Mouse (Mus musculus): ENCODE results near the gene Phykpl. TPM values are rescaled to one million over a fixed set of nuclear protein-coding genes. Genes with fewer than 3 reads are reported as not detected.
"Not testable (repeated sequence)": the region's sequence is repeated elsewhere in the genome, so short reads cannot be mapped to it uniquely, and the experiment has no call there.

Gene Phykpl
- total RNA-seq, 2 experiments from 2014 or later, result 7.8 to 8.5 TPM

DNA sequence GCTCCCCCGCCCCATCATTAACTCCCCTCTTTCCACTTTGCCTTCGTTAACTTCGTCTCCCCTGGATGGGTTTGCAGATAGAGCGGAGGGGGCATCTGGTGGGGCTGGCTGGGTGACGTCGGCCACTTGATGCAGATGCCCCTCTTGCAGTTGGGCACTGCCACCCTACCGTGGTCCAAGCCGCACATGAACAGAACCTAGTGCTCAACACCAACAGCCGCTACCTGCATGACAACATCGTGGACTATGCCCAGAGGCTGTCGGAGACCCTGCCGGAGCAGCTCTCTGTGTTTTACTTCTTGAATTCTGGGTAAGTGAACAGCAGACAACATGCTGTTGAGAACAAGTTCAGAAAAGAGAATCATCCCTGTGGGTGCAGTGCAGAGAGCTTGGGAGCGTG is 1.9 kb downstream of the Phykpl start:
- no peak for DNase-seq

- DNase-seq, result no peak
These were observed 2.5 kb downstream of the Phykpl start for GRCm38 (mm10) chr11:51587059-51587458.

GRCm38 (mm10) chr11:51588833-51589232 is 4.3 kb downstream of the Phykpl start:
- DNase-seq, result no peak

DNA sequence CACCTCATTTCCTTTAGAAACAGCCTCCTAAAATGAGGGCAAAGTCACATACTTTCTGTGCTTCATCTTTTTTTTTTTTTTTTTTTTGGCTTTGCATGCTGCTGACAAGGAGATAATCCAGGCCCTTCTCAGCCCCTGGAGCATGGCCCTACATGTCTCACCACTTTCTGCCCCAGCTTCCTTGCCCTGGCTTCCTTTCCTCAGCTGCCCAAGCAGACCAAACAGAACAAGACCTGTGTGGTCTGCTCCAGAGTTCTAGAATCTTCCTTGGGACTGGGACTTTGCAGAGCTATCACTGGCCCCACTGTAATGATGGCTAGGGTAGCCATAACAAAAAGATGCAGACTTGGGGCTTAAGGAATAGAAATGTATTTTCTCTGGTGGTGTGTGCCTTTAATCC is 5.4 kb downstream of the Phykpl start:
- DNase-seq, result no peak

DNA sequence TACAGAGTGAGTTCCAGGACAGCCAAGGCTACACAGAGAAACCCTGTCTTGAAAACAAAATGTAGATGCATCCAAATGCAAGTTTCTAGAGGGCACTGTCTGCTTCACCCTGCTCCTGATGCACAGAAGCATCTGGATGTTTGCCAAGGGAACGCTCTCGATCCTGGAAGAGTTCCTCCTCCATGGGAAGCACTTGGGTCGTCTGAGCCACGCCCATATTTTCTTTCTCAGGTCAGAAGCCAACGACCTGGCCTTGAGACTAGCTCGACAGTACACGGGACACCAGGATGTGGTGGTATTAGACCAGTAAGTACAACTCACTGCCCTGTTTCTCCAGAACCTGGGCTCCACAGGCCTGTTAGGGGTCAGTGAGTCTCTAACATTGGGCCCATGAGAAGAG is 6.6 kb downstream of the Phykpl start:
- DNase-seq, result no peak

GRCm38 (mm10) chr11:51591915-51592314 is 7.4 kb downstream of the Phykpl start:
- no peak for DNase-seq

GRCm38 (mm10) chr11:51593368-51593767 is 8.8 kb downstream of the Phykpl start:
- DNase-seq, result no peak

- DNase-seq, result no peak
These were observed 9.3 kb downstream of the Phykpl start for GRCm38 (mm10) chr11:51593849-51594248.

DNA sequence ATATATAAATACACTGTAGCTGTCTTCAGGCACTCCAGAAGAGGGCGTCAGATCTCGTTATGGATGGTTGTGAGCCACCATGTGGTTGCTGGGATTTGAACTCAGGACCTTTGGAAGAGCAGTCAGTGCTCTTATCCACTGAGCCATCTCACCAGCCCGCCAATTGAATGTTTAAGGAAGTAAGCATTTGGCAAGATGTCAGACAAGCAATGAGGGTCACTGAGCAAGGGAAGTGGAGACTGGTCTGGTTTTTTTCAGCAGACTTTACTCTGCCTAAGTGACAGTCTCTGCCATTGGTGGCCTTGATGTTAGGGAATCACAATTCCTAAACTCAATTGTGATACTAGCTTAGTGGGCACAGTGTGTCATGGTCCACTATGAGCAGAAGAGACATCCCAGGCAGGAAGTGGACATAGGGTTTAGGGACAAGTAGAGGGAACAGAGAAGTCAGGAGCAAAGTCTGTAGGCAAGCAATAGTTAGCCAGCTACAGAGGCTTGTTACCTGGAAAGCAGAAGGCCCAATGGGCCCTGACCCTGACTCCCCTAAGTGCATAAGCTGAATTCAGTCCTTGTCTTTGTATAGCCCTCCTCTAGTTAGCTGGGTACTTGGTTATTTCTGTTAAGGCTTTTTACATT is 10.3 kb downstream of the Phykpl start:
- DNase-seq, result no peak

- no peak for DNase-seq
These were observed 11.0 kb downstream of the Phykpl start for GRCm38 (mm10) chr11:51595459-51596083.

GRCm38 (mm10) chr11:51597553-51597952 is 13.0 kb downstream of the Phykpl start:
- DNase-seq, result no peak

DNA sequence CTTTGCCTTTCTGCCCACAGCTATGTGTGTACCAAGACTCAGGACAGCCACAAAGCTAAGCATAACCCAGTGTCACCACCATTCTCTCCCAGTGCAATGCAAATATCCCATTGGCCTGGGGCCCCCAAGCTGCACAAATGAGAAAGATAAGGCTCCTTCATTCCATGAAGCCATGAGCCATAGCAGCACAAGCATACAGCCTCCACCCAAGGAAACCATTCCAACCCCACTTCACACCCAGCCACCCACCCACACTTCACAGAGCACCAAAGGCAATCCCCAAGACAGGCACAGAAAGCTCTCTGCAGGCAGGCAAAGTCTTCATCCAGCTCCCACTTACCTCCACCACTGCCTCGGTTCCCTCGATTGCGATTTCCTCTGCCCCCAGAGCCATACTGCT is 17.7 kb downstream of the Phykpl start:
- no peak for DNase-seq

DNA sequence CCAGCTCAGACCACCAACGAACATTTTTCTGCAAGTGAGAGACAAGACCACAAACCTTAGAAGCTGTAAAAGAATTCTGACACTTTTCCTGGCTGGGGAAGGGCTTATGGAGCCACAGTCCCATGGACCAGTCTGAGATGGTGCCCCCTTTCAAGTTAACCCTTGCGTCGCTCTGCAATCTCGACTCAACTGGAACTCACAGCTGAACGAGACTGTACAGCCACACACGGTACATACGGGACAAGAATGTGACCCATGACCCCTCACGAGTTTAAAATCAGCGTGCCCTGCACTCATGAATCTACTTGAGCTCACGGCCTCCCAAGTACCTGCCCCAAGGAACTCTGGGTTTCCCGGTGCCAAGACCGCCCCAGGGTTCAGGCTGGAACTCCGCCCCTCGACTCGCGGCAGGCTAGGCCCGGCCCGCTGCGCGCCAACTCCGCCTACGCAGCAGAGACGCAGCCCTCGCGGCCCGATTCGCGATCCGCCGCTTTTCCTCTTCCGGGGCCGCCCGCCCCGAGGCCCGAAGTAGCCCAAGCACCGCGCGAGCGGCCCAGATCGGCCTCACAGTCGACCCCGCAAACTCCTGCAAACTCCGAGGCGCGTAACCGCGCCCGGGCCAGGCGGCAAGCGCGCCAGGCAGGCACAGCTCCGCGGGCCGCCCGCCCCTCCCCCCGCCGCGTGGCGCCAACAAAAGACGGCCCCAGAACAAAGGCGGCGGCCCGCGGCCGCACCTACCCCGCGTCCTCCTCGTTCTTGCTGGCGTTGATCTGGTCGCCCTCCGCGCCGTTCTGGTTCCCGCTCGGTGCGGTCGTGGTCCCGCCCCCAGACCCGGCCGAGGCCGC is 21.3 kb downstream of the Phykpl start:
- peak; percentile 90 to 95 for DNase-seq

- DNase-seq, result peak; percentile 98 to 99
These were observed 22.0 kb downstream of the Phykpl start, which contains the start of gene Hnrnpab for GRCm38 (mm10) chr11:51606447-51607095. Hnrnpab (minus strand) TSS chr11:51606847.

DNA sequence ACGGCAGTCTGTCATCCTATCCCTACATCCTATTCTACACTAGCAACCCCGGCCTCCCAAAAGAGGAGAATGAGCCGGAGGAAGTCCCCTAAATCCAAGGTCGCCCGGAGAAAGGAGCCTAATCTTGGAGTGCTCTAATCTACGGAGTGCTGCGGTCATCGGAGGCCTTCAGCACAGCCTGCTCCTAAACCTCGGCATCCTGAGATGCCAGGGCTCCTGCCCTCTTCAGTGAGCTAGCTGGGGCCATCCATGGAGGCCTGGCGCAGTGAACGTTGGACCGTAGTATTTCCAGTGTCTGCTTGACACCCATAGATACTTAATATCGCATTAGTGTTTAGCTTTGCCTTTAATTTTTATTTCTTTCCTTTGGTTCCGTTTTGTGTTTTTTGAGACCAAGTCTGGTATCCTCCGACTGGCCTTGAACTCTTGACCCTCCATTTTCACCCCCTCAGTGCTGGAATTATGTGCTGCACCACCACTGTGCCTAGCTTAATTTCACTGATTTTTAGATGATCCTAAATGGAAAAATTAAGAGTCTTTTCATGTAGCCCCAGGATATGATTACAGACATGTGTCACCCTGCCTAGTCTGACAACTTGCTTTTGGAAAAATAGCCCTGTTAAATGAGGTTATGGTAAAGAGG is 22.7 kb downstream of the Phykpl start:
- no peak for DNase-seq

- no peak for DNase-seq
These were observed 24.8 kb downstream of the Phykpl start for GRCm38 (mm10) chr11:51609266-51609909.

DNA sequence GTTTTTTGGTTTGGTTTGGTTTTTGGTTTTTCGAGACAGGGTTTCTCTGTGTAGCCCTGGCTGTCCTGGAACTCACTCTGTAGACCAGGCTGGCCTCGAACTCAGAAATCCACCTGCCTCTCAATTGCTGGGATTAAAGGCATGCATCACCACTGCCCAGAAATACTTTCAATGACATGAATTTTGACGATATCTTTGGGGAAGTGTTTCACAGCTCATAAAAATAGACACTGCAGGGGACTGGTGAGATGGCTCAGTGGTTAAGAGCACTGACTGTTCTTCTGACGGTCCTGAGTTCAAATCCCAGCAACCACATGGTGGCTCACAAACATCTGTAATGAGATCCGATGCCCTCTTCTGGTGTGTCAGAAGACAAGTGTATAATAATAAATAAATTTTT is 25.4 kb downstream of the Phykpl start:
- not testable (repeated sequence) for DNase-seq

GRCm38 (mm10) chr11:51614256-51614655 is 29.7 kb downstream of the Phykpl start:
- DNase-seq, result no peak

- peak; percentile 40 to 55 for DNase-seq
These were observed 30.6 kb downstream of the Phykpl start for GRCm38 (mm10) chr11:51615129-51615528.

DNA sequence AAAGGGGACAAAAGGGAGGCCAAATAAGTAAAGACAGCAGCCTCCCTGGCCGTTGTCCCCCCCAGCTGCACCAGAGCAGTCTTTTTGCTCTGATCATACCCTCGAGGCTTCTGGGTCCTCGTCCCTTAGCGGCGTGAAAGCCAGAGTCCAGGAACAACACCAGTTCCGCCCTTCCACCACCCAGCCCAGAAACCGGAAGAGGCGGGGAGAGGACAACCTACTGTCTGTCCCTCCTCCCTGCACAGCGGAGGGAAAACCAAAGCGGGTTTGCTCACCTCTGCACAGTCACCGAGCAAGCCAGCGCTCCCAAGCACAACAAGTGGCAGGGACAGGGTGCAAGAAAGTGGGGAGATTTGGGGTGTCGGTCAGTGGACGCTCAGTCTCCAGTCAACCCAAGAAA is 31.0 kb downstream of the Phykpl start:
- peak; percentile 86 to 91 for DNase-seq

DNA sequence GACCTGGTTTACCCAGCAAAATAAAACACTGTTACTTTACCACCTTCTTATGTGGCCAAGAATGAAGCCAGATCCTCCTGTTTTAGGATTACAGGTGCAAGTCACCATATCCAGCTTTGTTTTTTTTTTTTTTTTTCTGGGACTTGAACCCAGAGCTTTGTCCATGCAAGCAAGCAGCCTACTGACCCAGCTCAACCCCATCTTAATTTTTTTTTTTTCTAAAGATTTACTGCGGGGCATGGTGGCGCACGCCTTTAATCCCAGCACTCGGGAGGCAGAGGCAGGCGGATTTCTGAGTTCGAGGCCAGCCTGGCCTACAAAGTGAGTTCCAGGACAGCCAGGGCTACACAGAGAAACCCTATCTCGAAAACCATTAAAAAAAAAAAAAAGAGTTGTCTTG is 31.6 kb downstream of the Phykpl start:
- not testable (repeated sequence) for DNase-seq

- peak; percentile 73 to 85 for DNase-seq
These were observed 33.1 kb downstream of the Phykpl start for GRCm38 (mm10) chr11:51617693-51618092.

All from heart, adult 18-20 months (tissue).